Mouse (Mus musculus) limb, embryonic 15.5 days (tissue): ENCODE data around the gene Fgr. TPM values are rescaled to one million over a fixed set of nuclear protein-coding genes. Genes with fewer than 3 reads are reported as not detected.
A peak's percentile ranks its signal among the peaks of the same experiment; 100 is the strongest.

ENCODE experiments used
- ATAC-seq: fragments of 200-750 bp; cut with Nextera tagmentation; 2 replicates; pipeline ENCODE4 v1.8.0; 2017; ENCODE audit warnings: low read depth, moderate TSS enrichment; ENCODE audit not compliant: insufficient number of reproducible peaks, low FRiP score, low TSS enrichment
- H3K27ac ChIP-seq: fragments of 300-500 bp; sonication (generic); 2 replicates; pipeline ENCODE4 v1.5.1; 2015; ENCODE audit warnings: moderate library complexity, mild to moderate bottlenecking, inconsistent platforms
- H3K27me3 ChIP-seq: fragments of 300-500 bp; sonication (generic); 2 replicates; pipeline ENCODE4 v1.6.1; 2015; ENCODE audit warnings: inconsistent platforms
- H3K36me3 ChIP-seq: fragments of 300-500 bp; sonication (generic); 2 replicates; pipeline ENCODE4 v1.6.1; 2015; ENCODE audit warnings: inconsistent platforms
- H3K4me1 ChIP-seq: fragments of 300-500 bp; sonication (generic); 2 replicates; pipeline ENCODE4 v1.6.1; 2015; ENCODE audit warnings: inconsistent platforms
- H3K4me2 ChIP-seq: fragments of 300-500 bp; sonication (generic); 2 replicates; pipeline ENCODE4 v1.6.1; 2015; ENCODE audit warnings: mild to moderate bottlenecking, inconsistent platforms
- H3K4me3 ChIP-seq: fragments of 300-500 bp; sonication (generic); 2 replicates; pipeline ENCODE4 v1.5.1; 2015; ENCODE audit warnings: mild to moderate bottlenecking, inconsistent platforms
- H3K9ac ChIP-seq: fragments of 300-500 bp; sonication (generic); 2 replicates; pipeline ENCODE4 v1.6.1; 2015; ENCODE audit warnings: inconsistent platforms
- H3K9me3 ChIP-seq: fragments of 300-500 bp; sonication (generic); 2 replicates; pipeline ENCODE4 v1.6.1; 2016; ENCODE audit warnings: inconsistent platforms
- WGBS: fragments of 180-500 bp; shearing (Covaris S2); methylation state at CpG from one replicate; pipeline ENCODE4 v1.1.7; 2015; 5-methylcytosine and 5-hydroxymethylcytosine counted together
- polyA plus RNA-seq: library from polyadenylated mRNA; unstranded; fragments of >200 nt; fragmentation: Nextera tagmentation; extraction: Ambion mirVana; gene quantifications from 2 replicates; pipeline ENCODE4 v1.2.1, GENCODE M21; 2015

Gene Fgr
- polyA plus RNA-seq, 1 experiment from 2014 or later = 0.36 TPM

- peak; percentile 64 for ATAC-seq
- no peaks in the 10 kb centered on the region for H3K9me3 ChIP-seq
- H3K27me3 ChIP-seq = no peaks in the 10 kb centered on the region
- H3K36me3 ChIP-seq = no peaks in the 10 kb centered on the region
- peak overlapping the region; percentile 19 for H3K4me3 ChIP-seq
- peaks cover 28% of the 10 kb centered on the region for H3K4me1 ChIP-seq
- peak overlapping the region; percentile 42 for H3K4me2 ChIP-seq
- H3K9ac ChIP-seq = peak overlapping the region; percentile 21; the same call in 1 of the 2 replicates
- WGBS = 5% methylated on average over 15 of the region's 15 CpGs
- H3K27ac ChIP-seq = peak overlapping the region; percentile 79
These were observed 28.4 kb upstream of the Fgr start for GRCm38 (mm10) chr4:132945261-132946046.

GRCm38 (mm10) chr4:132946047-132947001 is 27.6 kb upstream of the Fgr start:
- peak overlapping the region; percentile 21; the same call in 1 of the 2 replicates for H3K9ac ChIP-seq
- peak overlapping the region; percentile 42 for H3K4me2 ChIP-seq
- no peaks in the 10 kb centered on the region for H3K36me3 ChIP-seq
- 0 out of 2 replicates have a peak, but pooled peaks have one; percentile 12 for ATAC-seq
- peak overlapping the region; percentile 19; the same call in 1 of the 2 replicates for H3K4me3 ChIP-seq
- 18% methylated on average over 27 of the region's 27 CpGs for WGBS
- no peaks in the 10 kb centered on the region for H3K9me3 ChIP-seq
- peak overlapping the region; percentile 79 for H3K27ac ChIP-seq
- H3K4me1 ChIP-seq = peaks cover 30% of the 10 kb centered on the region
- no peaks in the 10 kb centered on the region for H3K27me3 ChIP-seq

- no peak overlapping the region; the same call in 1 of the 2 replicates for H3K4me3 ChIP-seq
- H3K27ac ChIP-seq = no peak overlapping the region
- H3K9me3 ChIP-seq = no peaks in the 10 kb centered on the region
- H3K4me1 ChIP-seq = peaks cover 27% of the 10 kb centered on the region
- no peak overlapping the region for H3K9ac ChIP-seq
- H3K4me2 ChIP-seq = peak overlapping the region; percentile 21
- H3K27me3 ChIP-seq = no peaks in the 10 kb centered on the region
- no peaks in the 10 kb centered on the region for H3K36me3 ChIP-seq
- ATAC-seq = no peak
- WGBS = 35% methylated on average over 24 of the region's 24 CpGs
These were observed 23.9 kb upstream of the Fgr start for GRCm38 (mm10) chr4:132949882-132950532.

- no peak for ATAC-seq
- Histone ChIP-seq H3K36me3 (no peaks in the 10 kb centered on the region), H3K27me3 (no peaks in the 10 kb centered on the region), H3K4me2 (no peak overlapping the region), H3K4me3 (no peak overlapping the region), H3K9ac (no peak overlapping the region), H3K4me1 (peaks cover 21% of the 10 kb centered on the region), H3K27ac (no peak overlapping the region; the same call in 1 of the 2 replicates), H3K9me3 (no peaks in the 10 kb centered on the region)
- 54% methylated on average over 2 of the region's 2 CpGs for WGBS
These were observed 22.9 kb upstream of the Fgr start for GRCm38 (mm10) chr4:132950999-132951398.

GRCm38 (mm10) chr4:132954530-132955394 is 19.1 kb upstream of the Fgr start:
- no peak overlapping the region for H3K27ac ChIP-seq
- 55% methylated on average over 7 of the region's 7 CpGs for WGBS

GRCm38 (mm10) chr4:132955395-132955791 is 18.5 kb upstream of the Fgr start:
- H3K27ac ChIP-seq = no peak overlapping the region
- 31% methylated on average over 2 of the region's 2 CpGs for WGBS

More at GRCm38 (mm10) chr4:132954530-132955394, 19.1 kb upstream of the Fgr start:
- no peaks in the 10 kb centered on the region for H3K36me3 ChIP-seq
- H3K9ac ChIP-seq = no peak overlapping the region
- peaks cover 23% of the 10 kb centered on the region for H3K4me1 ChIP-seq
- H3K4me3 ChIP-seq = no peak overlapping the region
- ATAC-seq = no peak
- H3K4me2 ChIP-seq = no peak overlapping the region
- no peaks in the 10 kb centered on the region for H3K9me3 ChIP-seq
- no peaks in the 10 kb centered on the region for H3K27me3 ChIP-seq

GRCm38 (mm10) chr4:132958741-132959678 is 14.9 kb upstream of the Fgr start:
- WGBS = 10% methylated on average over 10 of the region's 10 CpGs
- H3K4me2 ChIP-seq = peak overlapping the region; percentile 19; the same call in 1 of the 2 replicates
- no peaks in the 10 kb centered on the region for H3K36me3 ChIP-seq
- H3K27ac ChIP-seq = peak overlapping the region; percentile 73
- no peaks in the 10 kb centered on the region for H3K27me3 ChIP-seq
- peaks cover 32% of the 10 kb centered on the region for H3K4me1 ChIP-seq
- no peak overlapping the region for H3K9ac ChIP-seq
- ATAC-seq = peak; percentile 50
- no peaks in the 10 kb centered on the region for H3K9me3 ChIP-seq
- H3K4me3 ChIP-seq = no peak overlapping the region

More at GRCm38 (mm10) chr4:132955395-132955791, 18.5 kb upstream of the Fgr start:
- Histone ChIP-seq H3K9ac (no peak overlapping the region), H3K4me3 (no peak overlapping the region), H3K4me2 (no peak overlapping the region), H3K27me3 (no peaks in the 10 kb centered on the region), H3K4me1 (peaks cover 26% of the 10 kb centered on the region), H3K9me3 (no peaks in the 10 kb centered on the region), H3K36me3 (no peaks in the 10 kb centered on the region)
- ATAC-seq = no peak

GRCm38 (mm10) chr4:132959679-132960045 is 14.2 kb upstream of the Fgr start:
- H3K9me3 ChIP-seq = no peaks in the 10 kb centered on the region
- ATAC-seq = no peak
- H3K4me3 ChIP-seq = no peak overlapping the region
- H3K36me3 ChIP-seq = no peaks in the 10 kb centered on the region
- no peak overlapping the region for H3K9ac ChIP-seq
- H3K4me2 ChIP-seq = 0 out of 2 replicates have a peak overlapping the region, but pooled peaks have one; percentile 19
- H3K27me3 ChIP-seq = no peaks in the 10 kb centered on the region
- 47% methylated on average over 3 of the region's 3 CpGs for WGBS
- peaks cover 32% of the 10 kb centered on the region for H3K4me1 ChIP-seq
- H3K27ac ChIP-seq = peak overlapping the region; percentile 73

GRCm38 (mm10) chr4:132960313-132960712 is 13.6 kb upstream of the Fgr start:
- H3K27ac ChIP-seq = peak overlapping the region; percentile 73; the same call in 1 of the 2 replicates
- no peak overlapping the region for H3K4me2 ChIP-seq
- 68% methylated on average over 5 of the region's 5 CpGs for WGBS
- H3K4me3 ChIP-seq = no peak overlapping the region
- no peaks in the 10 kb centered on the region for H3K36me3 ChIP-seq
- no peaks in the 10 kb centered on the region for H3K27me3 ChIP-seq
- H3K9ac ChIP-seq = no peak overlapping the region
- no peak for ATAC-seq
- H3K4me1 ChIP-seq = peaks cover 28% of the 10 kb centered on the region
- H3K9me3 ChIP-seq = no peaks in the 10 kb centered on the region
